ENCODE assay signal across 30 mouse cellular contexts in genomic region chr14:46129762-46130161, GRCm38 (mm10).
A peak's percentile ranks its signal among the peaks of the same experiment; 100 is the strongest.
DNase-seq lines count a peak whose midpoint lies in the region; ATAC-seq and TF ChIP-seq lines count a peak whose summit lies in the region.
"Had no signal": no experiment of that assay in that cellular context is flagged by ENCODE, and none has a peak within 500 bp of the region (broad histone marks: within the 10 kb centered on the region; RNA-seq: fewer than 3 reads in every experiment).

No protein-coding gene starts in this region.

- peak; percentile 37 for DNase-seq in forebrain, embryonic 14.5 days (ENCODE audit: low spot score)
- peak; percentile 67 for DNase-seq in lung, embryonic 14.5 days
- DNase-seq in lung, postnatal 25 days (ENCODE audit: low spot score) = no peak
- no peak for DNase-seq in ES-E14 (ENCODE audit: low read depth, low spot score)
- DNase-seq in NIH3T3 (ENCODE audit: low read depth) = peak; percentile 10
- no peak for DNase-seq in layer of hippocampus, adult 2 months (ENCODE audit: low spot score in 2 of 2)
- DNase-seq: cerebellum, adult 11 months; cerebellum, adult 9-10 months; embryo, embryonic 11 days; gastrocnemius, postnatal 10 days; heart, postnatal 10 days; kidney, adult 8-10 months; kidney, postnatal 4 days; layer of hippocampus, postnatal 36 days; left cerebral cortex, postnatal 4 days; liver; lung, postnatal 4 days; right cerebral cortex, adult 18-20 months; thymus, adult 2 months; thymus, postnatal 4 days had no signal

- H3K27me3 ChIP-seq in forebrain, embryonic 14.5 days (replicated peaks; ENCODE audit: control insufficient read depth, insufficient read depth, low read length) = no peaks in the 10 kb centered on the region
- H3K27me3 ChIP-seq in forebrain, embryonic 13.5 days = no peaks in the 10 kb centered on the region
- no peaks in the 10 kb centered on the region for H3K27me3 ChIP-seq in lung, embryonic 14.5 days (ENCODE audit: insufficient read depth, low read length)
- H3K27me3 ChIP-seq: embryonic facial prominence, embryonic 13.5 days; heart, embryonic 13.5 days; megakaryocyte, embryonic 14.5 days; midbrain, embryonic 13.5 days; neural tube, embryonic 12.5 days had no signal

- no peaks in the 10 kb centered on the region for H3K4me1 ChIP-seq in forebrain, embryonic 14.5 days (ENCODE audit: control insufficient read depth, insufficient read depth, low read length)
- no peaks in the 10 kb centered on the region for H3K4me1 ChIP-seq in forebrain, embryonic 13.5 days
- no peaks in the 10 kb centered on the region for H3K4me1 ChIP-seq in lung, embryonic 14.5 days (ENCODE audit: insufficient read depth)
- no peaks in the 10 kb centered on the region for H3K4me1 ChIP-seq in ES-E14 (ENCODE audit: control insufficient read depth in 2 of 2, insufficient read depth in 2 of 2, low read length in 2 of 2, poor library complexity in 1 of 2)
- H3K4me1 ChIP-seq: embryonic facial prominence, embryonic 13.5 days; heart, embryonic 13.5 days; megakaryocyte, embryonic 14.5 days; midbrain, embryonic 13.5 days; neural tube, embryonic 12.5 days had no signal

- no peaks in the 10 kb centered on the region for H3K9me3 ChIP-seq in forebrain, embryonic 14.5 days (replicated peaks; ENCODE audit: control insufficient read depth, low read length)
- no peaks in the 10 kb centered on the region for H3K9me3 ChIP-seq in forebrain, embryonic 13.5 days (replicated peaks)
- H3K9me3 ChIP-seq in lung, embryonic 14.5 days (ENCODE audit: low read depth, low read length) = no peaks in the 10 kb centered on the region
- H3K9me3 ChIP-seq in ES-E14 (ENCODE audit: control insufficient read depth, insufficient read depth, low read depth, low read length) = no peaks in the 10 kb centered on the region
- H3K9me3 ChIP-seq: embryonic facial prominence, embryonic 13.5 days; heart, embryonic 13.5 days; megakaryocyte, embryonic 14.5 days; midbrain, embryonic 13.5 days; neural tube, embryonic 12.5 days had no signal

- H3K4me3 ChIP-seq in forebrain, embryonic 14.5 days (ENCODE audit: low read depth, low read length) = no peak overlapping the region
- H3K4me3 ChIP-seq in forebrain, embryonic 13.5 days = no peak overlapping the region
- no peak overlapping the region for H3K4me3 ChIP-seq in lung, embryonic 14.5 days (ENCODE audit: low read depth, low read length)
- H3K4me3 ChIP-seq in ES-E14 (ENCODE audit: insufficient read depth in 1 of 2, low read depth in 1 of 2, low read length in 2 of 2, poor library complexity in 1 of 2, severe bottlenecking in 1 of 2) = no peak overlapping the region
- H3K4me3 ChIP-seq in layer of hippocampus, adult 2 months = no peak overlapping the region
- H3K4me3 ChIP-seq: embryonic facial prominence, embryonic 13.5 days; erythroblast, embryonic 14.5 days; heart, embryonic 13.5 days; megakaryocyte, embryonic 14.5 days; midbrain, embryonic 13.5 days; neural tube, embryonic 12.5 days had no signal

- ATAC-seq in forebrain, embryonic 14.5 days = no peak
- ATAC-seq in forebrain, embryonic 13.5 days = no peak
- ATAC-seq in lung, embryonic 14.5 days (ENCODE audit: insufficient read depth) = no peak
- ATAC-seq: activated CD4-positive, CD25-positive, alpha-beta regulatory T cell, adult 4 months; intestine, embryonic 16.5 days; midbrain, embryonic 13.5 days had no signal

- in situ Hi-C loops in ES-E14 (cut with MboI; ENCODE audit: low sequenced_read_pairs in 2 of 2, unreplicated experiment in 2 of 2) = no loop called here

- H3K4me2 ChIP-seq in forebrain, embryonic 14.5 days (ENCODE audit: low read length) = no peak overlapping the region
- H3K4me2 ChIP-seq in forebrain, embryonic 13.5 days = no peak overlapping the region
- H3K4me2 ChIP-seq in lung, embryonic 14.5 days = no peak overlapping the region
- H3K4me2 ChIP-seq: embryonic facial prominence, embryonic 13.5 days; heart, embryonic 13.5 days; midbrain, embryonic 13.5 days; neural tube, embryonic 12.5 days had no signal

- H3K27ac ChIP-seq in forebrain, embryonic 14.5 days (ENCODE audit: low read depth, low read length) = no peak overlapping the region
- H3K27ac ChIP-seq in forebrain, embryonic 13.5 days = no peak overlapping the region
- no peak overlapping the region for H3K27ac ChIP-seq in lung, embryonic 14.5 days (ENCODE audit: low read depth)
- H3K27ac ChIP-seq in ES-E14 (ENCODE audit: insufficient read depth, low read depth, low read length, poor library complexity, severe bottlenecking) = no peak overlapping the region
- no peak overlapping the region for H3K27ac ChIP-seq in layer of hippocampus, adult 2 months
- H3K27ac ChIP-seq: embryonic facial prominence, embryonic 13.5 days; heart, embryonic 13.5 days; kidney, postnatal 0 days; midbrain, embryonic 13.5 days; neural tube, embryonic 12.5 days had no signal

- TF ChIP-seq CTCF in lung, embryonic 14.5 days (IDR thresholded peaks at IDR 0.05; ENCODE audit: low read depth) = no peak
- no peak for TF ChIP-seq CTCF in layer of hippocampus, adult 2 months (conservative IDR thresholded peaks at IDR 0.05)

- 77% methylated on average over 3 of the region's 3 CpGs for WGBS in forebrain, embryonic 14.5 days
- 73% methylated on average over 3 of the region's 3 CpGs for WGBS in forebrain, embryonic 13.5 days
- 34% methylated on average over 3 of the region's 3 CpGs for WGBS in lung, embryonic 14.5 days

- no peak overlapping the region for H3K9ac ChIP-seq in forebrain, embryonic 14.5 days (ENCODE audit: low read length)
- no peak overlapping the region for H3K9ac ChIP-seq in forebrain, embryonic 13.5 days
- H3K9ac ChIP-seq in lung, embryonic 14.5 days = no peak overlapping the region
- no peak overlapping the region for H3K9ac ChIP-seq in ES-E14 (ENCODE audit: insufficient read depth, low read depth, low read length, poor library complexity, severe bottlenecking)
- H3K9ac ChIP-seq: embryonic facial prominence, embryonic 13.5 days; heart, embryonic 13.5 days; midbrain, embryonic 13.5 days; neural tube, embryonic 12.5 days had no signal

- no peaks in the 10 kb centered on the region for H3K36me3 ChIP-seq in forebrain, embryonic 14.5 days (ENCODE audit: control insufficient read depth, insufficient read depth, low read length)
- H3K36me3 ChIP-seq in forebrain, embryonic 13.5 days (ENCODE audit: poor library complexity, severe bottlenecking) = no peaks in the 10 kb centered on the region
- H3K36me3 ChIP-seq in lung, embryonic 14.5 days (ENCODE audit: insufficient read depth) = no peaks in the 10 kb centered on the region
- H3K36me3 ChIP-seq in ES-E14 (ENCODE audit: control insufficient read depth, insufficient read depth, low read length, poor library complexity, severe bottlenecking) = no peaks in the 10 kb centered on the region
- H3K36me3 ChIP-seq: embryonic facial prominence, embryonic 13.5 days; heart, embryonic 13.5 days; midbrain, embryonic 13.5 days; neural tube, embryonic 12.5 days had no signal

TF ChIP-seq in ES-E14, 5 proteins besides CTCF, POLR2A, EP300 and RAD21:
- TF ChIP-seq HCFC1 (IDR thresholded peaks at IDR 0.05; ENCODE audit: borderline replicate concordance, insufficient read depth, low read length) (no peak), MAFK (IDR thresholded peaks at IDR 0.05; ENCODE audit: insufficient read depth, low read depth, low read length) (peak; percentile 64)

Comparison
In these comparisons a context has a peak if more than half of its experiments do, and no peak if none do; other contexts are left out.
1. DNase-seq: peak in forebrain, embryonic 14.5 days (single experiment), lung, embryonic 14.5 days (single experiment) and NIH3T3 (single experiment); none in lung, postnatal 25 days (single experiment), ES-E14 (single experiment) and layer of hippocampus, adult 2 months (0 of 2).